Mouse (Mus musculus): ENCODE results near the gene Ly6g6c. TPM values are rescaled to one million over a fixed set of nuclear protein-coding genes. Genes with fewer than 3 reads are reported as not detected.
A peak's percentile ranks its signal among the peaks of the same experiment; 100 is the strongest.

Gene Ly6g6c
- not detected in 2 replicates for polyA plus RNA-seq (2015; fragmentation: Nextera tagmentation; extraction: Ambion mirVana)

DNA sequence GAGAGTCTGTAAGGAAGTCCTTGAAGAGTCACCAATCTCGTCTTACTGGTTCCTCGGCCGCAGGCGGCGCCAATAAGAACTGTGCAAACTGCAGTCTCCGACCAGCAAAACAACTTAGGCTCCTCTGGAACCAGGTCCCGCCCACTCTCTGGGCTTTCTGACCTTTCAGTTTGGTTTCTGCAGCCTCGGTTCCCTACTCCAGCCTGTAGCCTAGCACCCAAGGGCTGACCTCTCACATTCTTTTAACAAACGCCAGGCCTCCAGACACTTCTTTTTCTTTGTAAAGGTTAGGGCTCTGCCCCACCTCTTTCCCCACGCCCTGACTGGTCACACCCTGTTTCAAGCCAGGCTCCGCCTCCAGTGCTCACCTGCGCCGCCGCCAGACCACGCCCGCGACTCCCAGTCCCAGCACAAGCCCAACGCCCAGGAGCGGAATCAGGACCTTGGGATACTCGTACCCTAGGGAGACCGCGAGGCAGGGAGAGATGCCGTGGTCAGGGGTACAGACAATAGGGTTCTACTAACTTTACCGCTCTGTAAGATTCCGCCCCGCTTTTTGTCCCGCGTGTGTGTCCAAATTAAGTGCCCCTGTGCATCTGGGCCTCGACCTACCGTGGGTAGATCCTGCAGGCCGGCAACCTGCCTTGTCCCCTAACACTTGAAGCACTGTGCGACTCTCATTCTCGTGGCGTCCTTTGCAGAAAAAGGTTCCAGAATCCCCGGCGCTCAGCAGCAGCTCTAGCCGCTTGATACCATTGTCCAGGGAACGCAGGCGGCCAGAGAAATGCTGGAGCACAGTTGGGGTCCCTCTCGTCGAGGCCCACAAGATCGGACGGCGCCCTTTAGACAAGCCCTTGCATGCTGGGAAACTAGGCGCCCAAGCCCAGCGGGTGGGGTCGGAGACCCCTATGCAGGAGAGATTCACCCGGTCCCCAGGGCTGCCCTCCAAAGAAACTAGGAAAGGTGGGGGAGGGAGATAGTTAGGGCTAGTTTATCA, at the start of gene Ly6g6c:
Ly6g6c (plus strand) TSS at position 438 of the 997 bp plus-strand sequence.
- H3K4me3 ChIP-seq (ENCODE audit: low read length): peak within 1 kb of the TSS; percentile 43
- peak within 1 kb of the TSS; percentile 59 for H3K4me2 ChIP-seq (replicated peaks; ENCODE audit: low read depth, low read length)
- 0 out of 2 replicates have a peak, but pooled peaks cover 7% of the 10 kb centered on the region for H3K27me3 ChIP-seq (ENCODE audit: insufficient read depth, low read length)
- peak within 1 kb of the TSS; percentile 56 for H3K27ac ChIP-seq (ENCODE audit: low read length)
- H3K9ac ChIP-seq (replicated peaks; ENCODE audit: low read length): peak within 1 kb of the TSS; percentile 29
- H3K9me3 ChIP-seq (ENCODE audit: low read length): no peaks in the 10 kb centered on the region
- peak; percentile 68 for ATAC-seq (ENCODE audit: low FRiP score, low TSS enrichment)
- whole genome bisulfite sequencing: 2% methylated on average over 48 of the region's 48 CpGs
- peaks cover 24% of the 10 kb centered on the region for H3K36me3 ChIP-seq (ENCODE audit: insufficient read depth, low read length)
- peaks cover 32% of the 10 kb centered on the region for H3K4me1 ChIP-seq (ENCODE audit: insufficient read depth, low read length)

GRCm38 (mm10) chr17:35016376-35016775, 48.8 kb upstream of the Ly6g6c start, which contains the start of gene Vwa7:
Gene Vwa7 (plus strand): TSS chr17:35016579.
- ATAC-seq (ENCODE audit: low FRiP score, low TSS enrichment): peak; percentile 39
- 64% methylated on average over 12 of the region's 12 CpGs for WGBS
- H3K36me3 ChIP-seq (ENCODE audit: insufficient read depth, low read length): peaks cover 49% of the 10 kb centered on the region
- no peaks in the 10 kb centered on the region for H3K9me3 ChIP-seq (ENCODE audit: low read length)
- H3K9ac ChIP-seq (replicated peaks; ENCODE audit: low read length): no peak within 1 kb of the TSS; the same call in 1 of the 2 replicates
- H3K4me2 ChIP-seq (replicated peaks; ENCODE audit: low read depth, low read length): no peak within 1 kb of the TSS
- H3K4me1 ChIP-seq (ENCODE audit: insufficient read depth, low read length): peaks cover 2% of the 10 kb centered on the region
- H3K27ac ChIP-seq (ENCODE audit: low read length): no peak within 1 kb of the TSS
- H3K27me3 ChIP-seq (ENCODE audit: insufficient read depth, low read length): no peaks in the 10 kb centered on the region
- H3K4me3 ChIP-seq (ENCODE audit: low read length): no peak within 1 kb of the TSS

DNA sequence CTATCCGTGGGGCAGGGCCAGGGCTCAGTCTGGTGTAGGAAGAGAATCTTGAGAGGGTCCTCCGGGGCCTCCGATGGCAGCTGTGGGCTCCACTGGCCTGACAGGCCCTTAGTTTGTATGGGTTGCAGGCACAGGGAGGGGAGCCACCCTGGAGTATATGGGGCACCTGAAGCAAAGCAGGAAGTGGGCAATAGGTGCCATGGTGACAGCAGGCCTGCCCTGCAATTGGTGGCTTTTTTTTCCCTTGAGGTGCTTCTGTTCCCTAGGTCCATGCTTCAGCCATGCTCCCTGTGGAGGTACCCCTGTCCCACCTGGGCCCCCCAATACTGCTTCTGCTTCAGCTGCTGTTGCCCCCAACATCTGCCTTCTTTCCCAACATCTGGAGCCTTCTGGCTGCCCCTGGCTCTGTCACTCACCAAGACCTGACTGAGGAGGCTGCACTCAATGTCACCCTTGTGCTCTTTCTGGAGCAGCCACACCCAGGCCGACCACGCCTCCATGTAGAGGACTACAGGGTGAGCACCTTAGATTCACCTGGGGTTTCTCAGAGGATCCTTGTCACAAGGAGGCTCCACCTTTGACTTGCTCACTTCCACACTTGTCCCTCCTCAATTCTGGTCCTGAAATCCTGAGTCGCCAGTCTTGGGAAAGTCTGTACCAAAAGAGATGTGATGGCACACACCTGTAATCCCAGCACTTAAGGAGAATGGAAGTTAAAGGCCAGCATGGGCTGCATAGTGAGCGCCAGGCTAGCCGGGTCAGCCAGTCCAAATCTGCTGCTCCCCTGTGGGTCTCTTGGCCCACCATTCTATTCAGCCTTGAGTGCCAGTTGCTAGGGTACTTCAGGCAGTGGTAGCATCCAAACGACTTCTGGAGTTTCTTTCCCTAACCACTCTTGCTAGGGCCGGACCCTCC, 48.1 kb upstream of the Ly6g6c start:
- ATAC-seq (ENCODE audit: low FRiP score, low TSS enrichment): no peak
- 80% methylated on average over 10 of the region's 10 CpGs for WGBS
- no peak overlapping the region; the same call in 1 of the 2 replicates for H3K9ac ChIP-seq (replicated peaks; ENCODE audit: low read length)
- no peak overlapping the region for H3K27ac ChIP-seq (ENCODE audit: low read length)
- no peak overlapping the region for H3K4me2 ChIP-seq (replicated peaks; ENCODE audit: low read depth, low read length)
- H3K27me3 ChIP-seq (ENCODE audit: insufficient read depth, low read length): no peaks in the 10 kb centered on the region
- H3K36me3 ChIP-seq (ENCODE audit: insufficient read depth, low read length): peaks cover 43% of the 10 kb centered on the region
- H3K9me3 ChIP-seq (ENCODE audit: low read length): no peaks in the 10 kb centered on the region
- no peak overlapping the region for H3K4me3 ChIP-seq (ENCODE audit: low read length)
- H3K4me1 ChIP-seq (ENCODE audit: insufficient read depth, low read length): peaks cover 5% of the 10 kb centered on the region

GRCm38 (mm10) chr17:35017706-35018030, 47.5 kb upstream of the Ly6g6c start:
- no peak overlapping the region for H3K4me2 ChIP-seq (replicated peaks; ENCODE audit: low read depth, low read length)
- no peaks in the 10 kb centered on the region for H3K27me3 ChIP-seq (ENCODE audit: insufficient read depth, low read length)
- H3K9me3 ChIP-seq (ENCODE audit: low read length): no peaks in the 10 kb centered on the region
- H3K4me3 ChIP-seq (ENCODE audit: low read length): no peak overlapping the region
- H3K4me1 ChIP-seq (ENCODE audit: insufficient read depth, low read length): peaks cover 5% of the 10 kb centered on the region
- no peak overlapping the region for H3K9ac ChIP-seq (replicated peaks; ENCODE audit: low read length)
- WGBS: 71% methylated on average over 14 of the region's 14 CpGs
- no peak for ATAC-seq (ENCODE audit: low FRiP score, low TSS enrichment)
- peaks cover 36% of the 10 kb centered on the region for H3K36me3 ChIP-seq (ENCODE audit: insufficient read depth, low read length)
- H3K27ac ChIP-seq (ENCODE audit: low read length): no peak overlapping the region

GRCm38 (mm10) chr17:35018171-35018570, 47.0 kb upstream of the Ly6g6c start:
- Histone ChIP-seq H3K4me3 (ENCODE audit: low read length) (no peak overlapping the region), H3K9me3 (ENCODE audit: low read length) (no peaks in the 10 kb centered on the region), H3K9ac (replicated peaks; ENCODE audit: low read length) (no peak overlapping the region), H3K36me3 (ENCODE audit: insufficient read depth, low read length) (peaks cover 31% of the 10 kb centered on the region), H3K27me3 (ENCODE audit: insufficient read depth, low read length) (no peaks in the 10 kb centered on the region), H3K4me1 (ENCODE audit: insufficient read depth, low read length) (peaks cover 5% of the 10 kb centered on the region), H3K4me2 (replicated peaks; ENCODE audit: low read depth, low read length) (no peak overlapping the region), H3K27ac (ENCODE audit: low read length) (no peak overlapping the region)
- 83% methylated on average over 3 of the region's 3 CpGs for WGBS
- ATAC-seq (ENCODE audit: low FRiP score, low TSS enrichment): no peak

- no peaks in the 10 kb centered on the region for H3K9me3 ChIP-seq (ENCODE audit: low read length)
- H3K36me3 ChIP-seq (ENCODE audit: insufficient read depth, low read length): peaks cover 14% of the 10 kb centered on the region
- no peak overlapping the region for H3K27ac ChIP-seq (ENCODE audit: low read length)
- H3K4me2 ChIP-seq (replicated peaks; ENCODE audit: low read depth, low read length): no peak overlapping the region
- WGBS: 76% methylated on average over 11 of the region's 11 CpGs
- H3K27me3 ChIP-seq (ENCODE audit: insufficient read depth, low read length): no peaks in the 10 kb centered on the region
- H3K4me1 ChIP-seq (ENCODE audit: insufficient read depth, low read length): peaks cover 11% of the 10 kb centered on the region
- no peak overlapping the region for H3K9ac ChIP-seq (replicated peaks; ENCODE audit: low read length)
- H3K4me3 ChIP-seq (ENCODE audit: low read length): no peak overlapping the region
- ATAC-seq (ENCODE audit: low FRiP score, low TSS enrichment): no peak
Measured at GRCm38 (mm10) chr17:35019894-35020293, 45.3 kb upstream of the Ly6g6c start.

- H3K4me3 ChIP-seq (ENCODE audit: low read length): no peak overlapping the region
- no peak overlapping the region for H3K9ac ChIP-seq (replicated peaks; ENCODE audit: low read length)
- peaks cover 8% of the 10 kb centered on the region for H3K36me3 ChIP-seq (ENCODE audit: insufficient read depth, low read length)
- H3K27ac ChIP-seq (ENCODE audit: low read length): no peak overlapping the region
- H3K4me2 ChIP-seq (replicated peaks; ENCODE audit: low read depth, low read length): no peak overlapping the region
- H3K9me3 ChIP-seq (ENCODE audit: low read length): no peaks in the 10 kb centered on the region
- peaks cover 11% of the 10 kb centered on the region for H3K4me1 ChIP-seq (ENCODE audit: insufficient read depth, low read length)
- no peak for ATAC-seq (ENCODE audit: low FRiP score, low TSS enrichment)
- WGBS: 86% methylated on average over 8 of the region's 8 CpGs
- no peaks in the 10 kb centered on the region for H3K27me3 ChIP-seq (ENCODE audit: insufficient read depth, low read length)
Measured at GRCm38 (mm10) chr17:35020551-35020950, 44.6 kb upstream of the Ly6g6c start.

DNA sequence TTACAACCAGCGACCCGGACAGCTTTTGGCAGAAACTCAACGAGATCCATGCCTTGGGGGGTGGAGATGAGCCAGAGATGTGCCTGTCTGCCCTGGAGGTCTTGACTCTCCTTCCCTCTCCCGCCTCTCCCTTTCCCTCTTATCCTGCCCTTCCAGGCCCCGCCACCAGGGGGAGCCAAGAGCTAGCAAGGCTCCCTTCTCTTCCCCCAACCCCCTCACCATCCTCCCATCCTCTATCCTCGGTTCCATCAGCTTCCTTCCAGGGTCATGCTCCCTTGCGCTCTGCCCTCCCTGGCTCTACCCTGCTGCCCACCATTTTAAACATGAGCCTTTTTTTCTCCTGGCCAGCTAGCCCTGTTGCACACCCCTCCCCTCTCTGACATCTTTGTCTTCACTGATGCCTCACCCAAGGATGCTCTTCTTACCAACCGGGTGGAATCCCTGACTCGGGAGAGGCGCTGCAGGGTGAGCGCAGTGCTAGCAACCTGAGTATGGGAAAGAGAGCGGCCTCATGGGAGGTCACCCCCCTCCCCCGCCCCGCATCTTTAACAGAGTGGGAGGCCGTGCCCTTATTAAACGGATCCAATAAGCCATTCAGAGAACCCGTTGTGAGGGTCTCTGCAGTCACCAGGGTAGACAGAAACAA, 43.9 kb upstream of the Ly6g6c start:
- peaks cover 17% of the 10 kb centered on the region for H3K4me1 ChIP-seq (ENCODE audit: insufficient read depth, low read length)
- H3K36me3 ChIP-seq (ENCODE audit: insufficient read depth, low read length): peaks cover 1% of the 10 kb centered on the region; the same call in 1 of the 2 replicates
- H3K27me3 ChIP-seq (ENCODE audit: insufficient read depth, low read length): no peaks in the 10 kb centered on the region
- H3K27ac ChIP-seq (ENCODE audit: low read length): peak overlapping the region; percentile 84
- peak overlapping the region; percentile 37 for H3K4me2 ChIP-seq (replicated peaks; ENCODE audit: low read depth, low read length)
- H3K4me3 ChIP-seq (ENCODE audit: low read length): no peak overlapping the region
- ATAC-seq (ENCODE audit: low FRiP score, low TSS enrichment): peak; percentile 62
- no peak overlapping the region; the same call in 1 of the 2 replicates for H3K9ac ChIP-seq (replicated peaks; ENCODE audit: low read length)
- H3K9me3 ChIP-seq (ENCODE audit: low read length): no peaks in the 10 kb centered on the region
- 10% methylated on average over 17 of the region's 17 CpGs for WGBS

GRCm38 (mm10) chr17:35021842-35022477, 43.2 kb upstream of the Ly6g6c start:
- H3K9me3 ChIP-seq (ENCODE audit: low read length): no peaks in the 10 kb centered on the region
- ATAC-seq (ENCODE audit: low FRiP score, low TSS enrichment): no peak
- H3K4me2 ChIP-seq (replicated peaks; ENCODE audit: low read depth, low read length): peak overlapping the region; percentile 37; the same call in 1 of the 2 replicates
- H3K27ac ChIP-seq (ENCODE audit: low read length): peak overlapping the region; percentile 84
- H3K27me3 ChIP-seq (ENCODE audit: insufficient read depth, low read length): no peaks in the 10 kb centered on the region
- WGBS: 50% methylated on average over 6 of the region's 6 CpGs
- H3K36me3 ChIP-seq (ENCODE audit: insufficient read depth, low read length): no peaks in the 10 kb centered on the region
- H3K4me3 ChIP-seq (ENCODE audit: low read length): no peak overlapping the region
- H3K4me1 ChIP-seq (ENCODE audit: insufficient read depth, low read length): peaks cover 20% of the 10 kb centered on the region
- H3K9ac ChIP-seq (replicated peaks; ENCODE audit: low read length): peak overlapping the region; percentile 29; the same call in 1 of the 2 replicates

Measured in kidney, embryonic 16.5 days (tissue).